Mouse (Mus musculus) lung, embryonic 16.5 days (tissue): ENCODE results near the gene St5. TPM values are rescaled to one million over a fixed set of nuclear protein-coding genes. Genes with fewer than 3 reads are reported as not detected.

ENCODE experiments used
- ATAC-seq: fragments of 200-750 bp; cut with Nextera tagmentation; 2 replicates; pipeline ENCODE4 v1.8.0; 2017; ENCODE audit warnings: low read depth, mild to moderate bottlenecking, moderate library complexity
- H3K27ac ChIP-seq: fragments of 300-500 bp; sonication (generic); 2 replicates; pipeline ENCODE4 v1.5.1; 2014; ENCODE audit warnings: mild to moderate bottlenecking, control low read depth, low read length
- H3K27me3 ChIP-seq: fragments of 300-500 bp; sonication (generic); 2 replicates; pipeline ENCODE4 v1.6.1; 2014; ENCODE audit warnings: low read depth, low read length, mixed read lengths; ENCODE audit not compliant: control insufficient read depth, insufficient read depth
- H3K36me3 ChIP-seq: fragments of 300-500 bp; sonication (generic); 2 replicates; pipeline ENCODE4 v1.6.1; 2014; ENCODE audit warnings: low read length; ENCODE audit not compliant: control insufficient read depth, insufficient read depth
- H3K4me1 ChIP-seq: fragments of 300-500 bp; sonication (generic); replicated peaks from 2 replicates; pipeline ENCODE4 v1.6.1; 2014; ENCODE audit warnings: low read length, mixed read lengths; ENCODE audit not compliant: control insufficient read depth, insufficient read depth
- H3K4me2 ChIP-seq: fragments of 300-500 bp; sonication (generic); 2 replicates; pipeline ENCODE4 v1.6.1; 2014; ENCODE audit warnings: low read depth, low read length, control low read depth
- H3K4me3 ChIP-seq: fragments of 300-500 bp; sonication (generic); 2 replicates; pipeline ENCODE4 v1.5.1; 2014; ENCODE audit warnings: mild to moderate bottlenecking, low read length, control low read depth
- H3K9ac ChIP-seq: fragments of 300-500 bp; sonication (generic); 2 replicates; pipeline ENCODE4 v1.6.1; 2014; ENCODE audit warnings: low read length, control low read depth
- H3K9me3 ChIP-seq: fragments of 300-500 bp; sonication (generic); 2 replicates; pipeline ENCODE4 v1.6.1; 2016; ENCODE audit warnings: low read length; ENCODE audit not compliant: control insufficient read depth
- WGBS: fragments of 180-500 bp; shearing (Covaris S2); extraction: QIAGEN DNeasy Blood & Tissue Kit; methylation state at CpG from one replicate; pipeline ENCODE4 v1.1.7; 2014; 5-methylcytosine and 5-hydroxymethylcytosine counted together
- polyA plus RNA-seq: library from polyadenylated mRNA; unstranded; fragments of >200 nt; fragmentation: Nextera tagmentation; extraction: Ambion mirVana; gene quantifications from 2 replicates; pipeline ENCODE4 v1.2.1, GENCODE M21; 2015

The St5 gene
- polyA plus RNA-seq, 1 experiment from 2014 or later: 77.5 TPM

GRCm38 (mm10) chr7:109620288-109620687, 83.1 kb downstream of the St5 start:
- 58% methylated on average over 3 of the region's 3 CpGs for WGBS
- no peaks in the 10 kb centered on the region for H3K27me3 ChIP-seq
- no peaks in the 10 kb centered on the region for H3K9me3 ChIP-seq
- H3K27ac ChIP-seq: peak overlapping the region; percentile 68
- no peak for ATAC-seq
- no peaks in the 10 kb centered on the region for H3K36me3 ChIP-seq
- H3K4me2 ChIP-seq: no peak overlapping the region
- H3K4me3 ChIP-seq: no peak overlapping the region
- peaks cover 55% of the 10 kb centered on the region for H3K4me1 ChIP-seq
- H3K9ac ChIP-seq: no peak overlapping the region

- H3K9me3 ChIP-seq: no peaks in the 10 kb centered on the region
- no peak for ATAC-seq
- H3K9ac ChIP-seq: no peak overlapping the region
- no peaks in the 10 kb centered on the region for H3K36me3 ChIP-seq
- H3K4me3 ChIP-seq: no peak overlapping the region
- H3K4me2 ChIP-seq: no peak overlapping the region
- 23% methylated on average over 6 of the region's 6 CpGs for WGBS
- H3K27ac ChIP-seq: no peak overlapping the region
- H3K27me3 ChIP-seq: no peaks in the 10 kb centered on the region
- peaks cover 69% of the 10 kb centered on the region for H3K4me1 ChIP-seq
These were observed 84.7 kb downstream of the St5 start for GRCm38 (mm10) chr7:109618721-109619120.

DNA sequence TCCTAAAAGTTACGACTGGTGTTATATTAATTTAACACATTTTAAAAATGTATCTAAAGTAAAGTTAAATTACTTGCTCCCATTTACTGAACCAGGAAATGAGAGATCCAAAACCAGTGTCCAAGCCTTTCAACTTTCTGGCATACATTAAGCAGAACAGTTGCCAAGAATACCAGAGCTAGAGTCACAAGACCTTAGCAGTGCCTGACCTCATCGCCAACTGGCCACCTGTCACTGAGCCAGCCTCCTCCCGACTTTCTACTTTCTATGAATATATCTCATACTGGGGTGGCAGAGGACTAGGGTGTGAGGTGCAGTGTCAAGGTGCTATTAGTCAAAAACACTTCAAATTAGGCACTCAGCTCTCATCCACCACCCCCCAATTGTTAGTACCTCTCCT, 85.6 kb downstream of the St5 start:
- H3K9ac ChIP-seq: no peak overlapping the region
- H3K27ac ChIP-seq: no peak overlapping the region

DNA sequence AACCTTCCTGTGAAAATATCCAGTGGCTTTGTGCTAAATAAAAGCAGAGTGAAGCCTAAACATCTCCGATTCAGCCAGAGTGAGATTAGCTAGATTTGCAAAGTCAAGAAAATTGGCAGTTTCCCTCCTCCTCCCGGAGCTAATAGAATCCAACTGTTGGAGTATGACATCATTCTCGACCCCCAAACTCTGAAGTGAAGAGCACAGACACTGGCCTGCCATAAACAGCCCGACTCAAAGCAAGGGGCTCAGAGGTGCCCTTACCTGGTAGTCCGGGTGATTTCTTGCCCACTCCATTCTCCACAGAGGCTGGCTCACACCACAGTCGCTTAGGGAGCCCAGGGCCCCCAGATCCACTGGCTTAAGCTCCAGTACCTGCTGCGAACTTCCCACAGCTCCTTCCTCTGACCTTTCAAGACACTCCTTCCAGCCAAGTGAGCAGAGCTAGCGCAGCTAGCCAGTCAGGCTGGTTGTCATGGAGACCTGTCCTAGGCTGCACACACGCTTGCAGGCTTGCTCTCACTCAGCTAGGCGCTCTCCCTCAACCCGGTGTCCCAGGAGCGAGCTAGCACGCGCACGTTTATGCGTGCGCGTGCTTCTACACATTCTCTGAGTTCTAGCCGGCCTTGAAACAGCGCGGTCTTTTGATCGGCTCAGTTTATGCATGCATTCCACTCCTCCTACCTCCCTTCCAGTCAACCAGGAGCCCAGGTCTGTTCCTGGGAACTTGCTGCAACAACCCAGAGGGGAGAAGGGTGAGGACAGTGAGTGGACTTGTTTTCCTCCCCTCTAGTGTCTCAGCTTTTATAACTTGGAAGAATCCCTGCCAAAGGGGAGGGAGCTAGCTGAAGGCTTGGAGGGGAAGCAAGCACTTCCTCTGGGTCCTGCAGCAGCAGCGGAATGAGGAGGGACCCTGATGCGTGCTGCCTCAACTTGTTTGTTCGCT, 87.1 kb downstream of the St5 start:
- H3K9me3 ChIP-seq: no peaks in the 10 kb centered on the region
- H3K27me3 ChIP-seq: no peaks in the 10 kb centered on the region
- H3K4me1 ChIP-seq: peaks cover 65% of the 10 kb centered on the region
- peak; percentile 91 for ATAC-seq
- H3K27ac ChIP-seq: peak overlapping the region; percentile 96
- H3K4me2 ChIP-seq: peak overlapping the region; percentile 63
- H3K9ac ChIP-seq: peak overlapping the region; percentile 70
- peak overlapping the region; percentile 51 for H3K4me3 ChIP-seq
- H3K36me3 ChIP-seq: no peaks in the 10 kb centered on the region
- WGBS: 4% methylated on average over 25 of the region's 25 CpGs

More for the DNA sequence above, 85.6 kb downstream of the St5 start:
- H3K4me2 ChIP-seq: no peak overlapping the region
- no peak overlapping the region for H3K4me3 ChIP-seq
- peaks cover 73% of the 10 kb centered on the region for H3K4me1 ChIP-seq
- no peaks in the 10 kb centered on the region for H3K27me3 ChIP-seq
- WGBS: 49% methylated on average over 3 of the region's 3 CpGs
- ATAC-seq: no peak
- no peaks in the 10 kb centered on the region for H3K36me3 ChIP-seq
- H3K9me3 ChIP-seq: no peaks in the 10 kb centered on the region

GRCm38 (mm10) chr7:109615601-109616000, 87.8 kb downstream of the St5 start:
- peak overlapping the region; percentile 96 for H3K27ac ChIP-seq
- 29% methylated on average over 4 of the region's 4 CpGs for WGBS
- H3K4me1 ChIP-seq: peaks cover 58% of the 10 kb centered on the region
- peak overlapping the region; percentile 63 for H3K4me2 ChIP-seq
- peak overlapping the region; percentile 51 for H3K4me3 ChIP-seq
- ATAC-seq: no peak
- no peaks in the 10 kb centered on the region for H3K27me3 ChIP-seq
- H3K36me3 ChIP-seq: no peaks in the 10 kb centered on the region
- H3K9ac ChIP-seq: peak overlapping the region; percentile 70
- H3K9me3 ChIP-seq: no peaks in the 10 kb centered on the region

DNA sequence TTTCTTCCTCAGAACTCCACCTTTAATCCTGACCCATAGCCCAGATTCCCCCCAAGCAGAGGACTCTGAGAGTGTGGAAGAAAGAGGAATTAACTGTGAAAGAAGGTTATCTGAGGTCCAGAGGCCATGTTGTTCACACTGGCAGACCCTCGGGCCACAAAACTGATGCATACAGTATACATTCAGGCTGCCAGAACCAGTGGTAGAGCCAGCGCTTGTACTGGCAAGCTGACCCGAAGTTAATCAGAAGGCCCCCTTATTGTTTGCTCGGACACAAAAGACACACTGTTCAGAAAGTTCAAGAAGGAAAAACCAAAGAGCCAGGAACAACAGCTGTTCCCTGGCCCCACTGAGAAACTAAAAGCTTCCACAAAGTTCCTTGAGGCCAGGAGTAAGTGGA, 88.5 kb downstream of the St5 start:
- Histone ChIP-seq H3K27me3 (no peaks in the 10 kb centered on the region), H3K36me3 (no peaks in the 10 kb centered on the region), H3K9me3 (no peaks in the 10 kb centered on the region), H3K4me1 (peaks cover 58% of the 10 kb centered on the region), H3K27ac (peak overlapping the region; percentile 96), H3K4me2 (peak overlapping the region; percentile 63), H3K4me3 (peak overlapping the region; percentile 51), H3K9ac (peak overlapping the region; percentile 45; the same call in 1 of the 2 replicates)
- ATAC-seq: no peak
- 24% methylated on average over 4 of the region's 4 CpGs for WGBS

DNA sequence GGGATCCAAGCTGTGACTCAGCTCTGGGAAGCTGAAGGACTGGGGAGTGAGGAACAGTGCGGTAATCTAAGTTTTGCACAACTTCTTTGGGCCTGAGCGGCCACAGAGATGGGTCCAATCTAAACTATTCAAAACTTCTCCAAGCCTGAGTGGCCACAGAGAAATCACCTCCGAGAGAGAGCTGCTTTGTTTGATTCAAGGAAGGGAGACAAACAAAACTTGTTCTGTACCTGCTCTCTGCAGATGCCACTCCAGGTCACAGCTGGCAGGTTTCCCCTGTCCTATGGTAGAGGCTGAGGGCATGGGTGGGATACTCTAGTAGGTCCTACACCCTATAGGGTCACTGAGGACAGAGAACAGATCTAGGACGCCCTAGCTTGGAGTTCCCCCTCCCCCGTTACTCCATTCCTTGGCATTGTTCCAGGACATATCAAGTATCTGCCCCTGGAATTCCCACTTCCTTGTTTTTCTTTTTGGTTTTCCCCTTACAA, 89.8 kb downstream of the St5 start:
- H3K4me1 ChIP-seq: peaks cover 61% of the 10 kb centered on the region
- H3K9ac ChIP-seq: 0 out of 2 replicates have a peak overlapping the region, but pooled peaks have one; percentile 38
- peak overlapping the region; percentile 44 for H3K4me2 ChIP-seq
- WGBS: 37% methylated on average over 5 of the region's 5 CpGs
- no peaks in the 10 kb centered on the region for H3K36me3 ChIP-seq
- H3K4me3 ChIP-seq: peak overlapping the region; percentile 18
- ATAC-seq: peak; percentile 40; the same call in 1 of the 2 replicates
- H3K27me3 ChIP-seq: no peaks in the 10 kb centered on the region
- peak overlapping the region; percentile 82 for H3K27ac ChIP-seq
- no peaks in the 10 kb centered on the region for H3K9me3 ChIP-seq

DNA sequence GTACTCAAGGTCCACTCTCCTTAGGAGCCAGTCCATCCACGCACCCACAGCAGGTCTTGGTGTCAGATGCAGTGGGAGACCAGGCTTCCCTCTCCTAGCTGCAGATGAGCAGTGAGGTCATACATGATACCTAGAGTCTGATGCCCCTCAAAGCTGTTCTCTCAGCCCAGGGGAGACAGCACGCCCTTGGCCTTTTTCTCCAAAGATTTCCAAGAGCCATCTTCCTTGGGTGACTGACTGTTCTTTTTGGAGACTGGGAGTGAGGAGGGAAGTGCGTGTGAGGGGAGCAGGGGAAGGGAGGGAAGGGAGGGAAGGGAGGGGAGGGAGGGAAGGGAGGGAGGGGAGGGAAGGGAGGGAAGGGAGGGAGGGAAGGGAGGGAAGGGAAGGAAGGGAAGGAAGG, 90.4 kb downstream of the St5 start:
- no peak overlapping the region for H3K9ac ChIP-seq
- no peaks in the 10 kb centered on the region for H3K9me3 ChIP-seq
- H3K4me2 ChIP-seq: no peak overlapping the region
- 82% methylated on average over 2 of the region's 3 CpGs for WGBS
- H3K36me3 ChIP-seq: no peaks in the 10 kb centered on the region
- no peaks in the 10 kb centered on the region for H3K27me3 ChIP-seq
- ATAC-seq: no peak
- H3K4me1 ChIP-seq: peaks cover 57% of the 10 kb centered on the region
- no peak overlapping the region for H3K27ac ChIP-seq
- no peak overlapping the region for H3K4me3 ChIP-seq

GRCm38 (mm10) chr7:109612531-109612930, 90.9 kb downstream of the St5 start:
- peaks cover 57% of the 10 kb centered on the region for H3K4me1 ChIP-seq
- no peak overlapping the region for H3K9ac ChIP-seq
- no peak overlapping the region for H3K4me2 ChIP-seq
- WGBS: 84% methylated on average over 2 of the region's 2 CpGs
- no peaks in the 10 kb centered on the region for H3K27me3 ChIP-seq
- no peak for ATAC-seq
- H3K36me3 ChIP-seq: no peaks in the 10 kb centered on the region
- H3K27ac ChIP-seq: no peak overlapping the region
- H3K4me3 ChIP-seq: no peak overlapping the region
- H3K9me3 ChIP-seq: no peaks in the 10 kb centered on the region
